Mouse (Mus musculus) spleen, adult 2 months (tissue): ENCODE results near the gene Zbtb46. TPM values are rescaled to one million over a fixed set of nuclear protein-coding genes. Genes with fewer than 3 reads are reported as not detected.

Experiments
- DNase-seq, 2 experiments: peaks; one replicate each; pipeline versions ENCODE4 v3.0.0 to v3.0.0-alpha.2; 2012 to 2021; ENCODE audit warnings: low spot score in 2 of 2, low read depth in 1 of 2
- H3K27ac ChIP-seq: fragments of 200-500 bp; 2 replicates; pipeline ENCODE4 v1.5.1; 2012; ENCODE audit warnings: low read length, inconsistent platforms; ENCODE audit not compliant: insufficient read depth
- H3K27me3 ChIP-seq: fragments of 200-500 bp; 2 replicates; pipeline ENCODE4 v1.6.1; 2012; ENCODE audit warnings: mild to moderate bottlenecking, moderate library complexity, low read length, inconsistent platforms; ENCODE audit not compliant: control insufficient read depth, insufficient read depth
- H3K36me3 ChIP-seq: fragments of 200-500 bp; 2 replicates; pipeline ENCODE4 v1.6.1; 2012; ENCODE audit warnings: mild to moderate bottlenecking, low read length, inconsistent platforms; ENCODE audit not compliant: control insufficient read depth, insufficient read depth
- H3K4me1 ChIP-seq: fragments of 200-500 bp; 2 replicates; pipeline ENCODE4 v1.6.1; 2011; ENCODE audit warnings: inconsistent platforms; ENCODE audit not compliant: control insufficient read depth, insufficient read depth, insufficient read length
- H3K4me3 ChIP-seq: fragments of 200-500 bp; 2 replicates; pipeline ENCODE4 v1.5.1; 2011; ENCODE audit warnings: mild to moderate bottlenecking, inconsistent platforms; ENCODE audit not compliant: insufficient read depth, insufficient read length; ENCODE audit errors: extremely low read depth
- CTCF ChIP-seq: fragments of 200-500 bp; IDR thresholded peaks from 2 replicates; pipeline ENCODE4 v1.5.1; 2011; ENCODE audit warnings: mild to moderate bottlenecking, inconsistent platforms; ENCODE audit not compliant: insufficient read depth, insufficient read length, insufficient replicate concordance; ENCODE audit errors: extremely low read depth
- POLR2A ChIP-seq: fragments of 200-500 bp; IDR thresholded peaks from 2 replicates; pipeline ENCODE4 v1.6.1; 2011; ENCODE audit warnings: low read depth, low read length, inconsistent platforms
- WGBS: fragments of 180-500 bp; shearing (Covaris S2); methylation state at CpG from one replicate; pipeline ENCODE4 v1.1.7; 2018; 5-methylcytosine and 5-hydroxymethylcytosine counted together
- polyA plus RNA-seq: library from polyadenylated mRNA; depleted of rRNA; stranded (reverse); fragments of >200 nt; gene quantifications from 2 replicates; pipeline ENCODE4 v1.2.3, GENCODE M21; 2012

The Zbtb46 gene
- polyA plus RNA-seq, 1 experiment: 10.9 TPM

DNA sequence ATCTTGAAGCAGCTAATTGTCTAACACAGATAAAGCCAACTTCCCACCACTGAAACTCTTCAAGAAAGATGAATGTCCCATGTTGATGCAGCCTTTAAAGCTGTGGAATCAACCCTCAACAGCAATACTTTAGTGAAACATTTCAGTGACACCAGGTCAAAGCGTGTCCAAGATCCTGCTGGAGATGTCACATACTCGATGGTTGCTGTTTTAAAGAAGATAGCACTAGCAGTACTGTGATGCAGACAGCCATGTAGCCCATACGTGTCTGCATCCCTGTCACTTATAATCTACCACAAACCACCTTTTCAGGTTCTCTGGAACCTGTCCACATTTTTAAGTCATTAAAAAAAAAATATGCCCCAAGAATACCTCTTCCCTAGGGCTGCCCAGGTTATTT, 55.5 kb downstream of the Zbtb46 start:
- H3K4me3 ChIP-seq: no peak overlapping the region
- DNase-seq: no peak
- H3K36me3 ChIP-seq: no peaks in the 10 kb centered on the region
- TF ChIP-seq CTCF (no peak), POLR2A (no peak)
- no peaks in the 10 kb centered on the region for H3K27me3 ChIP-seq
- no peaks in the 10 kb centered on the region for H3K4me1 ChIP-seq
- H3K27ac ChIP-seq: no peak overlapping the region
- 77% methylated on average over 3 of the region's 3 CpGs for WGBS

DNA sequence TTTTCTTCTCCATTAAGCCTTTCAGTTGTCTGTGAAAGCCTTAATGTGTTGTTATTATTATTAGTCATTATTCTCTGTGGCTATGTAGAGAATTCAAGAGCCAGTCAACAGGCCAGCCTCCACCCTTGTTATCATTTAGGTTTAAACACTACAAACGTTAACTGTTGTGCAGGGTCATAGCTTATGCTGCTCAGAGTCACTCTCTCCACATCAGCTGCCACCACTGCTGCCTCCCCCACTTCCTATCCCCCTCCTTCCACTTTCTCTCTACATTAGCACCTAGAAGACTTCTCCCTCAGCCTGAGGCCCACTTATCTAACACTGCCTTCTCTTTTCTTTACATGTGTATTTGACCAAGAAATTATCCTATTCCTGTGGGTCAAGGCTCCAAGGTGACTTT, 57.7 kb downstream of the Zbtb46 start:
- no peaks in the 10 kb centered on the region for H3K4me1 ChIP-seq
- 10% methylated on average over 1 of the region's 1 CpGs for WGBS
- no peaks in the 10 kb centered on the region for H3K36me3 ChIP-seq
- no peaks in the 10 kb centered on the region for H3K27me3 ChIP-seq
- H3K4me3 ChIP-seq: no peak overlapping the region
- DNase-seq: no peak
- no peak overlapping the region for H3K27ac ChIP-seq
- TF ChIP-seq POLR2A (no peak), CTCF (no peak)

DNA sequence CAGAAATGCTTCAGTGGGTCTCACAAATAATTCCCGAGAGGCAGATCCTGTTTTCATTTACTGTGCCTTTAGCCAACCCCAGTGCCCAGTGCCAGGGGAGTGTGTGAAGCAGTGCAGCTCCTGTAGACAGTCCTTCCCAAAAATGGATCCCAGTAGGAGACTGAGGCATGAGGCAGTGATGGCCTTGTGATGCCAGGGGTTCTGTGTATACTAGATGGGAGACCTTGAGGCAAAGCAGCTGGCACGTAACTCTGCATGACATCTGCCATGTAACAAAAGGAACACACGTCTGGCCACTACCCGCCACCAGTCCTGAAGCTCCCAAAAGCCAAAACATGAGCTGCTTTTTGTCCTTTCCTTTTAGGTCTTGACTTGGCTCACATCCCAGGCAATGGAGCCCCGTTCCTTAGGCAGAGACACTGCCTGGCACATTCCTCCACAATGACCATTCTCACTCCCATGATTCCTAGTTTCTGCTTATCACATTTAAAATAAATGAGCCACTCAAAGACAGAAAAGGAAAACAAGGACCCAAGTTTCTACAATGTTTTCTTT, 61.9 kb downstream of the Zbtb46 start:
- no peaks in the 10 kb centered on the region for H3K4me1 ChIP-seq
- no peak overlapping the region for H3K27ac ChIP-seq
- DNase-seq: no peak
- H3K27me3 ChIP-seq: no peaks in the 10 kb centered on the region
- no peaks in the 10 kb centered on the region for H3K36me3 ChIP-seq
- no peak for TF ChIP-seq CTCF
- no peak for TF ChIP-seq POLR2A
- 88% methylated on average over 5 of the region's 5 CpGs for WGBS
- H3K4me3 ChIP-seq: no peak overlapping the region

DNA sequence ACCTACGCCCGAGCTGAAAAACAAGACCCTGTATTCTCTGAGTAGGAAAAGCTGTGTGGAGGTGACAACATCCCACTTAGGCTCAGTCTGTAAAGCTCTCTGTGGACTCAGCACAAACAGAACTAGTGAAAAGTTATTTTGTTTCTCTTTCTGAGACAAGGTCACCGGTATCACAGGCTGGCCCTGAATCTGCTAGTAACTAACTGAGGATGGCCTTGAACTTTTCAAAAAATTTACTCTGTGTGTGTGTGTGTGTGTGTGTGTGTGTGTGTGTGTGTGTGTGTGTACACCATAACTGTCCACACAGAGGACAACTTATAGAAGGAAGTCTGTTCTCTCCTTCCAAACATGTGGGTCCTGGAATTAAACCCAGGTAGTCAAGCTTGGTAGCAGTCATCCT, 65.1 kb downstream of the Zbtb46 start:
- H3K36me3 ChIP-seq: no peaks in the 10 kb centered on the region
- 93% methylated on average over 3 of the region's 3 CpGs for WGBS
- DNase-seq: no peak
- H3K27me3 ChIP-seq: no peaks in the 10 kb centered on the region
- H3K4me3 ChIP-seq: no peak overlapping the region
- TF ChIP-seq CTCF (no peak), POLR2A (no peak)
- no peak overlapping the region for H3K27ac ChIP-seq
- H3K4me1 ChIP-seq: no peaks in the 10 kb centered on the region

DNA sequence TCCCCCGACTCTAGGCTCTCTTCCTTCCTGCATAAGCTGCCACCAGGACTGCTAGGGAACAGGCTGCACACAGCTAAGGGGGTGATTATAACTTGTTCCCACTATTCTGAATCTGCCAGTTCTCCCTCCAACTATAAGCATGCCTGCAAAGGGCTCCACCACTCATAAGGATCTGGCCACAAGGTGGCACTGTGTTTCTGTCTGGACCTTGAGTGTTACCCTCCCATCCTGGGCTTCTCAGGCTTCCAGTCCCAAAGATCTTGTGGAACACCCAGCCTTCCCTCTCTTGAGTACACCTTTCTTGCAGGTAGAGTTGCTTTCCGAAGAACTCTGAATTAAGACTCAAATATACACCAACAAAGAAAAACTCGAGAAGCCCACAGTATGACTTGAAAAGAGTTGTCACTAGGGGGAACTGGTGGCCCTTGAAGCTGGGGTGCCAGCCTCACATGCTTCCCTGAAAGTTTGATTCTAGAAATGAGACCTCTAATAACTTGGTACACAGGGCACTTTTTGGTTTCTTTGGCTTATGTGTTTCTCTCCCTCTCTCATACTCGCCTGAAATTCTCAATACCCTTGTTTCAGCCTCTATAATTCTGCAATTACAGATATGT, 66.5 kb downstream of the Zbtb46 start:
- 30% methylated on average over 4 of the region's 4 CpGs for WGBS

DNA sequence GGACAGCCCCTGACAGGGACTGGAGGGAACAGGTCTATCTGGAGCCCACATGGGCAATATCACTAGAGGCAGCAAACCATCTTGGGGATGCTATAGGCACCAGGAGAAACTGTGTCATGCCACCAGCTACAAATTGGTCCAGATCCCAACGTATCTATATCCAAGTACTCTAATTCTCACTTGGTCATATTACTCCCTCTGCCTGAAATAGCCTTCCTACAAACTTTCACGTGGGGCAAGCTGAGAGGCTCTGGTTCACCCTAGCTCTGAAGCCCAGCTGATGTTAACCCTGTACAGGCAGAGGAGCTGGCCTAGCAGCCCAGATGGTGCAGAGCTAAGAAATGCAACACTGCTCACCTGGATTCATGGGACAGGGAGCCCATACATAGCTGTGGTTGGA, 67.7 kb downstream of the Zbtb46 start:
- H3K27ac ChIP-seq: no peak overlapping the region
- DNase-seq: no peak
- no peak overlapping the region for H3K4me3 ChIP-seq
- no peaks in the 10 kb centered on the region for H3K36me3 ChIP-seq
- TF ChIP-seq POLR2A: no peak
- no peak for TF ChIP-seq CTCF
- WGBS: 79% methylated on average over 2 of the region's 2 CpGs
- no peaks in the 10 kb centered on the region for H3K4me1 ChIP-seq
- H3K27me3 ChIP-seq: no peaks in the 10 kb centered on the region

More for the DNA sequence above, 66.5 kb downstream of the Zbtb46 start:
- Histone ChIP-seq H3K4me3 (no peak overlapping the region), H3K27me3 (no peaks in the 10 kb centered on the region), H3K36me3 (no peaks in the 10 kb centered on the region), H3K4me1 (no peaks in the 10 kb centered on the region), H3K27ac (no peak overlapping the region)
- DNase-seq: peak; percentile 61 to 81
- TF ChIP-seq CTCF (peak; percentile 73; the same call in 1 of the 2 replicates), POLR2A (no peak)

DNA sequence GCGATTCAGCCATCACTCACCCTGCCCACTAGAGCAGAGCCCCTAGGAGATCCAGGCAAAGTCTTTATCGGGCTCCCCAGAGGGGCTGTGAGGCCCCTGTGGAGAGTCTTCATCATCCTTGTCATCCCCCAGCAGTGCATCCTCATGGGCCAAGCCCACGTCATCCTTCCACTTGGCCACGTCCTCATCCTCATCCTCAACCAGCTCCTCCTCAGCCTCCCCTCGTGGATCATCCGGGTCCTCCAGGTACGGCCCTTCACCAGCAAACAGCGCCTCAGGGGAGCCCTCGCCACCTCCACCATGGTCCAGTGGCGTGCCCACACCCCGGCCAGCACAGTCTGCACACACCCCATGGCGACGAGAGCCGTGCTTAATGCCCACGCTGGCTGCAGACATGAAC, 68.2 kb downstream of the Zbtb46 start:
- WGBS: 93% methylated on average over 15 of the region's 15 CpGs
- H3K27ac ChIP-seq: no peak overlapping the region
- TF ChIP-seq CTCF (no peak), POLR2A (no peak)
- no peak for DNase-seq
- H3K36me3 ChIP-seq: peaks cover 3% of the 10 kb centered on the region; the same call in 1 of the 2 replicates
- no peak overlapping the region for H3K4me3 ChIP-seq
- H3K4me1 ChIP-seq: no peaks in the 10 kb centered on the region
- no peaks in the 10 kb centered on the region for H3K27me3 ChIP-seq
